Mouse (Mus musculus) natural killer cell, adult 2 months (primary cell): ENCODE measurements around the gene Prkn.
A peak's percentile ranks its signal among the peaks of the same experiment; 100 is the strongest.
"Not testable (repeated sequence)": the region's sequence is repeated elsewhere in the genome, so short reads cannot be mapped to it uniquely, and the experiment has no call there.

ENCODE experiments used
- DNase-seq, 2 experiments: peaks; one replicate each; pipeline ENCODE4 v3.0.0; 2022; ENCODE audit warnings: low spot score in 2 of 2

The Prkn gene

GRCm38 (mm10) chr17:11988110-11988837, 1148.1 kb downstream of the Prkn start:
- DNase-seq, result no peak

GRCm38 (mm10) chr17:11989296-11989695, 1149.1 kb downstream of the Prkn start:
- DNase-seq, result no peak

GRCm38 (mm10) chr17:11990386-11991087, 1150.4 kb downstream of the Prkn start:
- no peak for DNase-seq

DNA sequence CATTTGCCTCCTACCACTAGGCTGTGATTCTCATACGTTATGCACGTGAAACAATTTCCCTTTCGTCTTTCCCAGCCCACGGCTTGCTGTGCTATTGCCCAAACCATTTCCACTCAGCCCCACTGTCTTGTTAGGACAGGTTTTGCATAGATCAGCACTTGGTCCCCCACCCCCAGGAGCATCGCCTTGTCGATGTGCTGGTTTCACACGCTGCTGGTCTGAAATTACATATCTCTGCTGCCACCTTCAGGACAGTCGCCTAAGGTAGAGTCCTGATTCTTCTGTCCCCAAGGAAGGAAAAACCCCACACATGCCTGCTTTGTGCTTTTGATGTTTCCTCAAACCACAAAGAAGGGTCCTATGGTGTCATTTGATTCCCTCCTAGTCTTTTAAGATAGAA, 1153.1 kb downstream of the Prkn start:
- no peak for DNase-seq

GRCm38 (mm10) chr17:11994252-11994651, 1154.1 kb downstream of the Prkn start:
- DNase-seq, result no peak

- not testable (repeated sequence) for DNase-seq
These were observed 1154.6 kb downstream of the Prkn start for GRCm38 (mm10) chr17:11994754-11995153.

GRCm38 (mm10) chr17:11995522-11995921, 1155.3 kb downstream of the Prkn start:
- no peak for DNase-seq

GRCm38 (mm10) chr17:11996311-11996710, 1156.1 kb downstream of the Prkn start:
- DNase-seq, result no peak

GRCm38 (mm10) chr17:12000285-12000684, 1160.1 kb downstream of the Prkn start:
- no peak for DNase-seq

- DNase-seq, result no peak
These were observed 1181.1 kb downstream of the Prkn start for GRCm38 (mm10) chr17:12021326-12021725.

DNA sequence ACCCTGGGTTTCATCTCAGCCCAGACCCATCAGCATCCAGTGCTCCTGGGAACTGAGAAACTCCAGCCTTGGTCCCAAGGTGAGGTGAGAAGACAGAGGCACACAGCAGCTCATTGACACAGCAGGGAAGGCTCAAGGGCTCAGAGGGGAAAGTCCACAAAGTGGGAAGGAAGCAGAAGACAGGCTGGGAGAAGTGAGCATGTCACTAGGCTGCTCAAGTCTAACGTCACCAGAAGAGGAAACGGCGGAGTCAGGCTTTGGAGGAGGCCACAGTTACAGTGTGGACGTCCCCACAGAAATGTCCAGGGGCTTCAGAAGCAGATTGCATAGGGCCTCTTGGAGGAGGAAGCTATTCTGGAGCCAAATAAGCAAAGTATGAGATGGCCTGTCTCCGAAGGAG, 1189.2 kb downstream of the Prkn start:
- DNase-seq, result no peak

- no peak for DNase-seq
These were observed 1189.8 kb downstream of the Prkn start for GRCm38 (mm10) chr17:12029921-12030461.

DNA sequence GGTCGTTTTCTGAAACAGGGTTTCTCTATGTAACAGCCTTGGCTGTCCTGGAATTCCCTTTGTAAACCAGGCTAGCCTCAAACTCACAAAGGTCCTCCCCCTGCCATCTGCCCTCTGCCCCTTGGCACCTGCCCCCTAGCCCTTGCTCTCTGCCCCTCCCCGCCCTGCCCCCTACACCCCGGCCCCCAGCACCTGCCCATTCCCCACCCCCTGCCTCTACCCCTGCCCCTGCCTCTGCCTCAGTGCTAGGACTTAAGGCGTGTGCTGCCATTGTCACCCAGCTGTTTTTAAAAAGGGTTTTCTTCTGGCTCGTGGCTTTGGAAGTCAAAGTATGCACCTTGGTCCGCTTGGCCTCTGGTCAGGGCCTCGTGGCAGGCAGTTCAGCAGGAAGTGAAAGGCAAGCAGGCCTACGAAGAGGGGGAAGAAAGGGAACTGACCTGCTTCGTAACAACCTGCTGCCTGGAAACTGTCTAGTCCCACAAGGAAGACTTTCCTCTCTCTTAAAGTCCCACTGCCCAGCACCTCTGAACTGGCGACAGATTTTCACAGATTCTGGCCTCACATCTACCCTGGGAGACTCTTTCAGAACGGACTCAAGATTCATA, 1190.5 kb downstream of the Prkn start:
- DNase-seq, result no peak

- DNase-seq, result peak; percentile 38 to 46
These were observed 1191.2 kb downstream of the Prkn start for GRCm38 (mm10) chr17:12031203-12031942.

DNA sequence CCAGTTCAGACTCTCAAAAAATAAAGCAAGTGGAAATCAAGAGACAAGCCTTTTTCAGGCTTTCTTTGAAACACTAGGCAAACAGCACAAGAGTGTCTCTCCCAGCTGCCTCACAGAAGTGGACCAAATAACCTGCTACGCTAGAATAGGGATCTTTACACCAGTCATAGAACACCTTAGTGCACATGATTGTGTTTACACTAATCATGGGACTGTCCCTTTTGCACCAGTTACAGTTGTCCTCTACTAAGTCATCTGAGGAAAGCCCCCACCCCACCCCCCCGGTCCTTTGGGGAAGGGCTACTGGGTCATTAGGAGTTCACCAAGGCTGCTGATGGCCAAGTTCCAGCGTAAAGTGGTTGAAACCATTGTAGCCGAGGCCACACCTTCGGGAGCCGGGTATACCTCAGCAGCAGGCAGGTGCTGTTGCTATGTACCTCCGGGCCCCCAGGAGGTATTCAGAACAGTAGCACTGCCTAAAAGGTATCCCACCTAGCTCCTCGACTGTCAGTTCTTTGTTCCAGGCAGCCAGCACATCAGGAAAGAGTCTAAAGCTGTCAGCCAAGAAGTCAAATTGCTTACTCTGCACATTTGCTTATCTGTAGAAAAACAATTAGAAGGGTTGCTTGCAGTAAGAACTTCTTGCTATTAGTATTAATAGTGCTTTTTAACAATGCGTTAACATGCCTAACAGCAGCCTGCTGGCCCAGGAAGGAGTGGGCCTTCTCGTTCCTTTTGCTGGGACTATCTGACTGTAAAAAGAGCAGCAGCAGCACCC, 1192.0 kb downstream of the Prkn start:
- DNase-seq, result no peak

- no peak for DNase-seq
These were observed 1195.2 kb downstream of the Prkn start for GRCm38 (mm10) chr17:12035386-12035785.

- DNase-seq, result peak; percentile 10 to 46
These were observed 1196.0 kb downstream of the Prkn start for GRCm38 (mm10) chr17:12036205-12036604.

- DNase-seq, result no peak
These were observed 1196.9 kb downstream of the Prkn start for GRCm38 (mm10) chr17:12037065-12037464.

- DNase-seq, result no peak
These were observed 1197.4 kb downstream of the Prkn start for GRCm38 (mm10) chr17:12037574-12037973.

- no peak for DNase-seq
These were observed 1198.3 kb downstream of the Prkn start for GRCm38 (mm10) chr17:12038499-12038898.

DNA sequence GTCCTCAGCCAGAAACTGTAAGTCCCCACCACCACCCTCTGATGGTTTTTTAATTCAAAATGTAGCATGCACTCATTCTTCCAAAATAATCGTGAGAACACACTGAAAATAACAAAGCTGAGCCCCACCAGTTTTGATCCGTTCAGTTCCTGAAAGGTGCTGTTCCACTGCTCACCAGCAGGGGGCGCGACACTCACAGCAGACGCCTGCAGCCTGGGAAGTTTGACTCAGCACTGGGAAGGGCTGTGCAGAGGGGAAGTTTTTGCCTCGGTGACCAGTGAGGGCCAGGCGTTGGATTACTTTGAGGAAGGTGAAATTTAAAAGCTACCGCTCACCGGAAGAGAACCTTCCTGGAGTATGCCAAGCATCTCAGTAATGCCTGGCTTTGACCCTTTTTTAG, 1199.0 kb downstream of the Prkn start:
- DNase-seq, result peak; percentile 30 to 55
